Mouse (Mus musculus) ES-Bruce4 (cell line): ENCODE measurements at regions not wholly inside any gene's neighbourhood (a gene's known extent, or its start where the extent isn't known, plus 50 kb on each side); places are given as distances from the start of the nearest gene placed in this dataset.

ENCODE experiments used
- H3K27ac ChIP-seq: 2 replicates; pipeline ENCODE4 v1.5.1; 2012; ENCODE audit warnings: low read length, inconsistent platforms; ENCODE audit not compliant: insufficient read depth
- H3K27me3 ChIP-seq: 2 replicates; pipeline ENCODE4 v1.6.1; 2012; ENCODE audit warnings: mild to moderate bottlenecking, low read length, inconsistent platforms; ENCODE audit not compliant: control insufficient read depth, poor library complexity, insufficient read depth, severe bottlenecking
- H3K36me3 ChIP-seq: 2 replicates; pipeline ENCODE4 v1.6.1; 2012; ENCODE audit warnings: inconsistent platforms, mild to moderate bottlenecking, low read length, moderate library complexity; ENCODE audit not compliant: control insufficient read depth, poor library complexity, insufficient read depth, severe bottlenecking
- H3K4me1 ChIP-seq: one replicate; pipeline ENCODE4 v1.8.1; 2011; ENCODE audit warnings: low read length; ENCODE audit not compliant: control insufficient read depth, insufficient read depth
- H3K4me3 ChIP-seq: 2 replicates; pipeline ENCODE4 v1.5.1; 2011; ENCODE audit warnings: low read depth, mild to moderate bottlenecking, low read length
- H3K9ac ChIP-seq: 2 replicates; pipeline ENCODE4 v1.6.1; 2012; ENCODE audit warnings: low read depth, mild to moderate bottlenecking, inconsistent platforms; ENCODE audit not compliant: poor library complexity, severe bottlenecking
- H3K9me3 ChIP-seq: replicated peaks from 2 replicates; pipeline ENCODE4 v1.6.1; 2012; ENCODE audit warnings: mild to moderate bottlenecking, low read length, inconsistent platforms; ENCODE audit not compliant: control insufficient read depth, poor library complexity, insufficient read depth, severe bottlenecking
- CTCF ChIP-seq: IDR thresholded peaks from one replicate; pipeline ENCODE4 v1.8.1; 2011; ENCODE audit warnings: low read depth, low read length
- EP300 ChIP-seq: IDR thresholded peaks from 2 replicates; pipeline ENCODE4 v1.6.1; 2011; ENCODE audit warnings: low read depth, low read length; ENCODE audit not compliant: insufficient read depth
- POLR2A ChIP-seq: IDR thresholded peaks from one replicate; pipeline ENCODE4 v1.8.1; 2011; ENCODE audit warnings: low read length; ENCODE audit not compliant: insufficient read depth

- peaks cover 13% of the 10 kb centered on the region for H3K9me3 ChIP-seq
These were observed 208.9 kb downstream of the Snx13 start for GRCm38 (mm10) chr12:35255723-35256401.

GRCm38 (mm10) chr12:35248476-35248875 lies 201.5 kb downstream of the Snx13 start:
- no peak overlapping the region for H3K27ac ChIP-seq
- peaks cover 11% of the 10 kb centered on the region for H3K9me3 ChIP-seq
- H3K27me3 ChIP-seq: no peaks in the 10 kb centered on the region
- no peaks in the 10 kb centered on the region for H3K4me1 ChIP-seq
- TF ChIP-seq CTCF (no peak), EP300 (no peak), POLR2A (no peak)
- H3K36me3 ChIP-seq: no peaks in the 10 kb centered on the region
- H3K9ac ChIP-seq: no peak overlapping the region
- no peak overlapping the region for H3K4me3 ChIP-seq

More at GRCm38 (mm10) chr12:35255723-35256401, 208.9 kb downstream of the Snx13 start:
- Histone ChIP-seq H3K36me3 (no peaks in the 10 kb centered on the region), H3K9ac (no peak overlapping the region), H3K4me1 (no peaks in the 10 kb centered on the region), H3K27ac (no peak overlapping the region), H3K4me3 (no peak overlapping the region), H3K27me3 (no peaks in the 10 kb centered on the region)
- TF ChIP-seq CTCF (no peak), EP300 (no peak), POLR2A (no peak)

- Histone ChIP-seq H3K4me3 (no peak overlapping the region), H3K9ac (no peak overlapping the region), H3K27ac (no peak overlapping the region), H3K36me3 (no peaks in the 10 kb centered on the region), H3K9me3 (no peaks in the 10 kb centered on the region), H3K4me1 (no peaks in the 10 kb centered on the region), H3K27me3 (no peaks in the 10 kb centered on the region)
- TF ChIP-seq CTCF (no peak), POLR2A (no peak), EP300 (no peak)
These were observed 199.4 kb downstream of the Snx13 start for GRCm38 (mm10) chr12:35246226-35247014.

GRCm38 (mm10) chr12:35232322-35232673 lies 185.3 kb downstream of the Snx13 start:
- no peaks in the 10 kb centered on the region for H3K36me3 ChIP-seq
- H3K9me3 ChIP-seq: no peaks in the 10 kb centered on the region
- no peak overlapping the region for H3K4me3 ChIP-seq
- no peaks in the 10 kb centered on the region for H3K4me1 ChIP-seq
- no peak overlapping the region for H3K27ac ChIP-seq
- no peak for TF ChIP-seq EP300
- TF ChIP-seq CTCF: no peak
- H3K9ac ChIP-seq: no peak overlapping the region
- no peaks in the 10 kb centered on the region for H3K27me3 ChIP-seq

GRCm38 (mm10) chr12:35231414-35232321 lies 184.7 kb downstream of the Snx13 start:
- Histone ChIP-seq H3K4me1 (no peaks in the 10 kb centered on the region), H3K36me3 (no peaks in the 10 kb centered on the region), H3K27ac (no peak overlapping the region), H3K9ac (no peak overlapping the region), H3K4me3 (no peak overlapping the region), H3K27me3 (no peaks in the 10 kb centered on the region), H3K9me3 (no peaks in the 10 kb centered on the region)
- TF ChIP-seq EP300: no peak
- no peak for TF ChIP-seq POLR2A
- no peak for TF ChIP-seq CTCF
